Mouse (Mus musculus) midbrain, postnatal 0 days (tissue): Measurements from ENCODE around the gene Hist1h1t. TPM values are rescaled to one million over a fixed set of nuclear protein-coding genes. Genes with fewer than 3 reads are reported as not detected.

Experiments used
- ATAC-seq: fragments of 200-750 bp; cut with Nextera tagmentation; 2 replicates; pipeline ENCODE4 v1.8.0; 2017; ENCODE audit warnings: moderate number of reproducible peaks, mild to moderate bottlenecking, moderate TSS enrichment, moderate library complexity; ENCODE audit not compliant: low FRiP score
- DNase-seq: peaks from one replicate; pipeline ENCODE4 v3.0.0-alpha.2; 2015; ENCODE audit warnings: low spot score
- H3K27ac ChIP-seq: fragments of 300-500 bp; sonication (generic); 2 replicates; pipeline ENCODE4 v1.5.1; 2014; ENCODE audit warnings: low read depth, mild to moderate bottlenecking, low read length, mixed read lengths
- H3K27me3 ChIP-seq: fragments of 300-500 bp; sonication (generic); 2 replicates; pipeline ENCODE4 v1.6.1; 2014; ENCODE audit warnings: low read length, control low read depth, mixed read lengths; ENCODE audit not compliant: insufficient read depth
- H3K36me3 ChIP-seq: fragments of 300-500 bp; sonication (generic); 2 replicates; pipeline ENCODE4 v1.6.1; 2014; ENCODE audit warnings: low read length, control low read depth, mixed read lengths; ENCODE audit not compliant: insufficient read depth
- H3K4me1 ChIP-seq: fragments of 300-500 bp; sonication (generic); 2 replicates; pipeline ENCODE4 v1.6.1; 2014; ENCODE audit warnings: mild to moderate bottlenecking, control low read depth, antibody characterized with exemption, low read length, mixed read lengths; ENCODE audit not compliant: insufficient read depth
- H3K4me2 ChIP-seq: fragments of 300-500 bp; sonication (generic); 2 replicates; pipeline ENCODE4 v1.6.1; 2014; ENCODE audit warnings: low read depth, mild to moderate bottlenecking, low read length, mixed read lengths; ENCODE audit not compliant: poor library complexity, severe bottlenecking
- H3K4me3 ChIP-seq: fragments of 300-500 bp; sonication (generic); 2 replicates; pipeline ENCODE4 v1.5.1; 2014; ENCODE audit warnings: low read depth, mild to moderate bottlenecking, low read length, moderate library complexity
- H3K9ac ChIP-seq: fragments of 300-500 bp; sonication (generic); replicated peaks from 2 replicates; pipeline ENCODE4 v1.6.1; 2014; ENCODE audit warnings: mild to moderate bottlenecking, low read length, moderate library complexity, mixed read lengths; ENCODE audit not compliant: poor library complexity, severe bottlenecking
- H3K9me3 ChIP-seq: fragments of 300-500 bp; sonication (generic); 2 replicates; pipeline ENCODE4 v1.6.1; 2016; ENCODE audit warnings: low read length, control low read depth
- CTCF ChIP-seq: IDR thresholded peaks from 2 replicates; pipeline ENCODE4 v1.5.1; 2016; ENCODE audit warnings: antibody characterized with exemption, mild to moderate bottlenecking
- WGBS: fragments of 180-500 bp; shearing (Covaris S2); extraction: QIAGEN DNeasy Blood & Tissue Kit; methylation state at CpG from one replicate; pipeline ENCODE4 v1.1.7; 2014; 5-methylcytosine and 5-hydroxymethylcytosine counted together
- polyA plus RNA-seq: library from polyadenylated mRNA; unstranded; fragments of >200 nt; fragmentation: Nextera tagmentation; extraction: Ambion mirVana; gene quantifications from 2 replicates; pipeline ENCODE4 v1.2.1, GENCODE M21; 2015
- total RNA-seq: library from RNA; depleted of rRNA; stranded (reverse); fragments of >200 nt; gene quantifications from 2 replicates; pipeline ENCODE4 v1.2.3, GENCODE M21; 2014

Gene Hist1h1t
- total and polyA plus RNA-seq, 2 experiments from 2014 or later: 0.93 TPM; not detected in 1

DNA sequence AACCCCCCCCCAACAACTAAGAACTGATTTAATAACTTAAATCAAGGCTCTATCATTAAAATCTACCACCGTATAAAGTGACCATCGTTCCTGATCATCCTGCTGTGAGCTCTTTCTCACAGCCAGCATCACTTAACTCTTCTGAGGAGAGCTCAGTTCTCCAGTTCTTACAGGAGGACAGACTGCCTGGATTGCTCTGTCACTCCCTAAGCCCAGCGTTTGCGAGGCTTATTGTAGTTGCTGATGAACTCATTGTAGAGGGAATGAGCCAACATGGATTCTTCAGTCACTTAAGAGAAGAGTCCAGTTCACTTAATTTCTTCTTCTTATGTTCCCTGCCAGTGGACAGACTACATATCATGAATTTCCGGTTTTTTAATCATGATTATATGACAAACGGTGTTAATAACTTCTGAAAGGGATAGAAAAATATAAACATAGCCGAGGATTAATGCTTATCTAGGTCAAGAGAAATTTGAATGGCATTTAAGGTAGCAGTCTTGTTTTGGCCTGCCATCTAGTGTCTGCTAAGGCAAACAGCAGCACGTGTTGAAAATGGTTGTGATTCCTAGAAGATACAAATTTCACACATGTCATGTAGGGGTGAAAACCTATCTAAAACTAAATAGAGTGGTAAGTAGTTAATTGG, 36.7 kb downstream of the Hist1h1t start:
- ATAC-seq (0 out of 2 replicates have a peak, but pooled peaks have one; percentile 66), DNase-seq (peak; percentile 69)
- no peaks in the 10 kb centered on the region for H3K27me3 ChIP-seq
- H3K9me3 ChIP-seq: no peaks in the 10 kb centered on the region
- no peak overlapping the region for H3K9ac ChIP-seq
- no peak overlapping the region for H3K27ac ChIP-seq
- TF ChIP-seq CTCF: peak; percentile 91
- H3K36me3 ChIP-seq: no peaks in the 10 kb centered on the region
- no peak overlapping the region for H3K4me2 ChIP-seq
- H3K4me1 ChIP-seq: no peaks in the 10 kb centered on the region
- H3K4me3 ChIP-seq: no peak overlapping the region
- 21% methylated on average over 8 of the region's 8 CpGs for WGBS

DNA sequence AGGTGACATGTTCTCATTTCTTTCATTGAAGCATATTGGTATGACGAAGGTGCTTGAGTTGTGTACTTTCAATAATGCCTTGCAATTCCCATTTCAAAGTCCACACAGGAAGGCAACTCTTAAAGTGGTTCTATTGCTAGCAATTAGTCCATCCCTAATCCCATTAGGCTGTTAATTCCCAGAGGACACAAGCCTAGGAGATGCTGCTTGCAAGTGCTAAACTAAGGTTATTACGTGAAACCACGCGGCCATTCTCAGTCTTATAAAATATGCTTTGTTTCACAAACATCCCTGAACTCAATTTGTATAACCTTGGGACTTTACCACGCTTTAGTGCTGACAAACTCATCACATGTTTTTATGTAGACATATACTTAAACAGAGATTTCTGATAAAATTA, 41.5 kb downstream of the Hist1h1t start:
- no peak overlapping the region for H3K27ac ChIP-seq
- H3K9me3 ChIP-seq: no peaks in the 10 kb centered on the region
- WGBS: 65% methylated on average over 5 of the region's 5 CpGs
- DNase-seq (no peak), ATAC-seq (no peak)
- H3K4me1 ChIP-seq: no peaks in the 10 kb centered on the region
- no peaks in the 10 kb centered on the region for H3K36me3 ChIP-seq
- no peak overlapping the region for H3K4me3 ChIP-seq
- H3K9ac ChIP-seq: no peak overlapping the region
- no peak overlapping the region for H3K4me2 ChIP-seq
- no peak for TF ChIP-seq CTCF
- no peaks in the 10 kb centered on the region for H3K27me3 ChIP-seq

DNA sequence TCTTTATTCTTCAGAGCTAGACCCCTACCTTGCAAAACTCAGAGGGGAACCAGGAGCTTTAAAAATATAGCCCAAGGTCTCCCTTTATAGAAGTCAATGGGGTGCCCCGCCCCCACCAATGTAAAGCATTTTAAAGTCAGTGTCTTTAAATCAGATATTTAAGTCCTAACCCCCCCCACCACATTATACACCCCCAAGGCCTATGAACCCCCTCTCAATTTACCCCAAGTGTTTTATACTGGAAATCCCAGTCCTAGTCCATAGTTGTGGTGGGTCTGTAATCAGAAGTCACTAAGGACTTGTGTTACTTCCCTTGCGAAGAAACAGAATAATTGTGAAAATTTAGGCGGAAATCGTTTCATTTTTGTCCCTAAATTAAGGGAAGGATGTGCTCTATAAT, 42.4 kb downstream of the Hist1h1t start:
- Histone ChIP-seq H3K4me3 (peak overlapping the region; percentile 56), H3K4me1 (no peaks in the 10 kb centered on the region), H3K4me2 (peak overlapping the region; percentile 99), H3K27ac (peak overlapping the region; percentile 78), H3K9me3 (no peaks in the 10 kb centered on the region), H3K27me3 (no peaks in the 10 kb centered on the region), H3K9ac (peak overlapping the region; percentile 55; the same call in 1 of the 2 replicates), H3K36me3 (no peaks in the 10 kb centered on the region)
- no peak for TF ChIP-seq CTCF
- DNase-seq (no peak), ATAC-seq (no peak)
- 24% methylated on average over 4 of the region's 4 CpGs for WGBS

DNA sequence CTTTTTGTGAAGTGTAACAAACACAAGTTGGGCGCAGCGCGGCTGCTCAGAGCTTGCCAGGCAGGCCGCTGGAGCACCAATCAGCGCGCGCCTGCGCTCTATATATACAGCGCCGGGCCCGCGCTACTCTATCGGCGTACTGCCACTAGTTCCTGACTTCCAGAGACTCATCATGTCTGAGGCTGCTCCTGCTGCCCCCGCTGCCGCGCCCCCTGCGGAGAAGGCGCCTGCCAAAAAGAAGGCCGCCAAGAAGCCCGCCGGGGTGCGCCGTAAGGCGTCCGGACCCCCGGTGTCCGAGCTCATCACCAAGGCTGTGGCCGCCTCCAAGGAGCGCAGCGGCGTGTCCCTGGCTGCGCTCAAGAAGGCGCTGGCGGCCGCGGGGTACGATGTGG, 43.1 kb downstream of the Hist1h1t start, which contains the start of gene Hist1h1c:
Gene Hist1h1c (plus strand): TSS at position 132 of the 392 bp plus-strand sequence.
- under 1% methylated on average over 30 of the region's 38 CpGs for WGBS
- peak; percentile 94 for ATAC-seq

DNA sequence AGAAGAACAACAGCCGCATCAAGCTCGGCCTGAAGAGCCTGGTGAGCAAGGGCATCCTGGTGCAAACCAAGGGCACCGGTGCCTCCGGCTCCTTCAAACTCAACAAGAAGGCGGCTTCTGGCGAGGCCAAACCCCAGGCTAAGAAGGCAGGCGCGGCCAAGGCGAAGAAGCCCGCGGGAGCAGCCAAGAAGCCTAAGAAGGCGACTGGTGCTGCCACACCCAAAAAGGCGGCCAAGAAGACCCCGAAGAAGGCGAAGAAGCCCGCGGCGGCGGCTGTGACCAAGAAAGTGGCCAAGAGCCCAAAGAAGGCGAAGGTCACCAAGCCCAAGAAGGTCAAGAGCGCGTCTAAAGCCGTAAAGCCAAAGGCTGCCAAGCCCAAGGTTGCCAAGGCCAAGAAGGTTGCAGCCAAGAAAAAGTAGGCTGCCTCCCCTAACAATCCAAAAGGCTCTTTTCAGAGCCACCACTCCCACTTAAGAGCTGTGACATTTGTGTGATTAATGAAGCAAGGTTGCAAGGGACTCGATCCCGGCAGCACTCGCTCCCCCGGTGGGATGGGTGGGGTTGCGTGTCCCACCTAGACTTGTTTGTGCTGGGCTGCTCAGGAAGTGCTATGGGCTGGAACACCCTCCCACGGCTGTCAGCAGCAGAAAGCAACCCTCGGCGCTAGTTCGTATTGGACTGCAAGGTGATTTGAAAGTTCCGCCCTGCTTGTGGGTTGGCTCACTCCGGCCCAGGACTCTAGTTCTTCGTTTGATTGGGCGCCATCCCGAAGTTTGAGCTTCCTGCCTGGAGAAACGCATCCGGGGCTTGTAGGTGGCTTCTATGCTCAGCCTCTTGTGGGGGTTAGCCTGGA, 43.7 kb downstream of the Hist1h1t start:
- H3K4me1 ChIP-seq: no peaks in the 10 kb centered on the region
- peak overlapping the region; percentile 78 for H3K27ac ChIP-seq
- peak overlapping the region; percentile 99 for H3K4me2 ChIP-seq
- no peaks in the 10 kb centered on the region for H3K9me3 ChIP-seq
- 1% methylated on average over 39 of the region's 39 CpGs for WGBS
- DNase-seq (peak; percentile 97), ATAC-seq (peak; percentile 89)
- H3K36me3 ChIP-seq: no peaks in the 10 kb centered on the region
- H3K4me3 ChIP-seq: peak overlapping the region; percentile 56
- no peaks in the 10 kb centered on the region for H3K27me3 ChIP-seq
- TF ChIP-seq CTCF: no peak
- H3K9ac ChIP-seq: peak overlapping the region; percentile 55

More for the DNA sequence above, 43.1 kb downstream of the Hist1h1t start, which contains the start of gene Hist1h1c:
- DNase-seq: peak; percentile 93
- no peaks in the 10 kb centered on the region for H3K27me3 ChIP-seq
- H3K4me3 ChIP-seq: peak within 1 kb of the TSS; percentile 56
- H3K27ac ChIP-seq: peak within 1 kb of the TSS; percentile 78
- no peaks in the 10 kb centered on the region for H3K9me3 ChIP-seq
- H3K4me2 ChIP-seq: peak within 1 kb of the TSS; percentile 99
- no peaks in the 10 kb centered on the region for H3K36me3 ChIP-seq
- TF ChIP-seq CTCF: no peak
- H3K4me1 ChIP-seq: no peaks in the 10 kb centered on the region
- peak within 1 kb of the TSS; percentile 55 for H3K9ac ChIP-seq

DNA sequence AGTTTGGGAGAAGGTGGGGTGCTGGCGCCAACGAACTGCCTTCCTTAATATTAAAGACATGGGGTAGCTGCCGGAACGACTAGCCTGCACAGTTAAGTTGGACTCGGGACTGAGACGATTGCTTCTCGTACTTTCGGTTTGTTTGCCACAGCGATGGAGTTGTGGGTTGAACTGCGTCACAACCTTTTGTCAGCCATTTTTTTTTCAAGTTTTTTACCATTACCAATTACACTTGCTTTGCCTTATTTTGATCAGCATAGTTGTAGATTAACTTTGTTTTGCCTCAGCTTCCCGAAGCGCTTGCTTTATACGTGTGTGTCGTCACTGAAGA, 44.3 kb downstream of the Hist1h1t start:
- no peaks in the 10 kb centered on the region for H3K36me3 ChIP-seq
- 1% methylated on average over 14 of the region's 14 CpGs for whole genome bisulfite sequencing
- peak overlapping the region; percentile 44 for H3K27ac ChIP-seq
- H3K4me2 ChIP-seq: peak overlapping the region; percentile 99
- H3K4me3 ChIP-seq: peak overlapping the region; percentile 56
- H3K9me3 ChIP-seq: no peaks in the 10 kb centered on the region
- ATAC-seq: no peak; the same call in 1 of the 2 replicates
- H3K9ac ChIP-seq: peak overlapping the region; percentile 55; the same call in 1 of the 2 replicates
- H3K4me1 ChIP-seq: no peaks in the 10 kb centered on the region
- no peak for DNase-seq
- no peak for TF ChIP-seq CTCF
- H3K27me3 ChIP-seq: no peaks in the 10 kb centered on the region
